Mouse (Mus musculus) kidney, embryonic 16.5 days (tissue): ENCODE data around the gene Adam12. TPM values are rescaled to one million over a fixed set of nuclear protein-coding genes. Genes with fewer than 3 reads are reported as not detected.

ENCODE experiments used
- ATAC-seq: fragments of 200-750 bp; cut with Nextera tagmentation; 2 replicates; pipeline ENCODE4 v1.8.0; 2017; ENCODE audit warnings: moderate TSS enrichment; ENCODE audit not compliant: low FRiP score, low TSS enrichment
- H3K27ac ChIP-seq: fragments of 300-500 bp; sonication (generic); 2 replicates; pipeline ENCODE4 v1.5.1; 2014; ENCODE audit warnings: low read length
- H3K27me3 ChIP-seq: fragments of 300-500 bp; sonication (generic); 2 replicates; pipeline ENCODE4 v1.6.1; 2014; ENCODE audit warnings: low read length, control low read depth, mixed read lengths; ENCODE audit not compliant: insufficient read depth
- H3K36me3 ChIP-seq: fragments of 300-500 bp; sonication (generic); 2 replicates; pipeline ENCODE4 v1.6.1; 2014; ENCODE audit warnings: low read length, control low read depth, mixed read lengths; ENCODE audit not compliant: insufficient read depth
- H3K4me1 ChIP-seq: fragments of 300-500 bp; sonication (generic); 2 replicates; pipeline ENCODE4 v1.6.1; 2014; ENCODE audit warnings: low read length, control low read depth, mixed read lengths; ENCODE audit not compliant: insufficient read depth
- H3K4me2 ChIP-seq: fragments of 300-500 bp; sonication (generic); replicated peaks from 2 replicates; pipeline ENCODE4 v1.6.1; 2014; ENCODE audit warnings: low read depth, low read length
- H3K4me3 ChIP-seq: fragments of 300-500 bp; sonication (generic); 2 replicates; pipeline ENCODE4 v1.5.1; 2014; ENCODE audit warnings: mild to moderate bottlenecking, low read length
- H3K9ac ChIP-seq: fragments of 300-500 bp; sonication (generic); replicated peaks from 2 replicates; pipeline ENCODE4 v1.6.1; 2014; ENCODE audit warnings: low read length
- H3K9me3 ChIP-seq: fragments of 300-500 bp; sonication (generic); 2 replicates; pipeline ENCODE4 v1.6.1; 2016; ENCODE audit warnings: low read length, control low read depth
- WGBS: fragments of 180-500 bp; shearing (Covaris S2); extraction: QIAGEN DNeasy Blood & Tissue Kit; methylation state at CpG from one replicate; pipeline ENCODE4 v1.1.7; 2014; 5-methylcytosine and 5-hydroxymethylcytosine counted together
- polyA plus RNA-seq: library from polyadenylated mRNA; unstranded; fragments of >200 nt; fragmentation: Nextera tagmentation; extraction: Ambion mirVana; gene quantifications from 2 replicates; pipeline ENCODE4 v1.2.1, GENCODE M21; 2015

The Adam12 gene
- polyA plus RNA-seq, 1 experiment from 2014 or later = 4.5 TPM

- H3K27ac ChIP-seq = no peak overlapping the region
- ATAC-seq = peak; percentile 39; the same call in 1 of the 2 replicates
- H3K4me3 ChIP-seq = no peak overlapping the region
- H3K4me2 ChIP-seq = no peak overlapping the region
- H3K36me3 ChIP-seq = no peaks in the 10 kb centered on the region
- H3K9me3 ChIP-seq = no peaks in the 10 kb centered on the region
- 0 out of 2 replicates have a peak, but pooled peaks cover 8% of the 10 kb centered on the region for H3K4me1 ChIP-seq
- 15% methylated on average over 3 of the region's 3 CpGs for WGBS
- H3K27me3 ChIP-seq = no peaks in the 10 kb centered on the region
- H3K9ac ChIP-seq = no peak overlapping the region
Observed at GRCm38 (mm10) chr7:134167586-134167985, 64.4 kb downstream of the Adam12 start.

GRCm38 (mm10) chr7:134163751-134164150 lies 68.2 kb downstream of the Adam12 start:
- no peak overlapping the region for H3K9ac ChIP-seq

GRCm38 (mm10) chr7:134162886-134163285 lies 69.1 kb downstream of the Adam12 start:
- WGBS = 59% methylated on average over 6 of the region's 6 CpGs

More at GRCm38 (mm10) chr7:134163751-134164150, 68.2 kb downstream of the Adam12 start:
- no peak overlapping the region for H3K4me3 ChIP-seq
- H3K27ac ChIP-seq = no peak overlapping the region
- H3K4me1 ChIP-seq = 0 out of 2 replicates have a peak, but pooled peaks cover 8% of the 10 kb centered on the region
- H3K36me3 ChIP-seq = no peaks in the 10 kb centered on the region
- ATAC-seq = no peak
- H3K27me3 ChIP-seq = no peaks in the 10 kb centered on the region
- 94% methylated on average over 2 of the region's 2 CpGs for WGBS
- no peak overlapping the region for H3K4me2 ChIP-seq
- no peaks in the 10 kb centered on the region for H3K9me3 ChIP-seq

GRCm38 (mm10) chr7:134159608-134160007 lies 72.3 kb downstream of the Adam12 start:
- no peak overlapping the region for H3K27ac ChIP-seq
- H3K4me1 ChIP-seq = no peaks in the 10 kb centered on the region
- H3K9ac ChIP-seq = no peak overlapping the region
- no peaks in the 10 kb centered on the region for H3K27me3 ChIP-seq
- WGBS = 87% methylated on average over 7 of the region's 7 CpGs
- H3K36me3 ChIP-seq = no peaks in the 10 kb centered on the region
- no peak overlapping the region for H3K4me3 ChIP-seq
- ATAC-seq = no peak
- no peak overlapping the region for H3K4me2 ChIP-seq
- H3K9me3 ChIP-seq = no peaks in the 10 kb centered on the region

More at GRCm38 (mm10) chr7:134162886-134163285, 69.1 kb downstream of the Adam12 start:
- Histone ChIP-seq H3K9me3 (no peaks in the 10 kb centered on the region), H3K4me1 (0 out of 2 replicates have a peak, but pooled peaks cover 7% of the 10 kb centered on the region), H3K27ac (no peak overlapping the region), H3K27me3 (no peaks in the 10 kb centered on the region), H3K4me3 (no peak overlapping the region), H3K4me2 (no peak overlapping the region), H3K36me3 (no peaks in the 10 kb centered on the region), H3K9ac (no peak overlapping the region)
- no peak for ATAC-seq

GRCm38 (mm10) chr7:134151330-134151729 lies 80.6 kb downstream of the Adam12 start:
- no peak overlapping the region for H3K4me2 ChIP-seq
- H3K27ac ChIP-seq = no peak overlapping the region
- H3K36me3 ChIP-seq = no peaks in the 10 kb centered on the region
- H3K4me3 ChIP-seq = no peak overlapping the region
- no peak overlapping the region for H3K9ac ChIP-seq
- H3K4me1 ChIP-seq = no peaks in the 10 kb centered on the region
- 69% methylated on average over 4 of the region's 4 CpGs for WGBS
- no peaks in the 10 kb centered on the region for H3K27me3 ChIP-seq
- H3K9me3 ChIP-seq = no peaks in the 10 kb centered on the region
- ATAC-seq = no peak

- ATAC-seq = 0 out of 2 replicates have a peak, but pooled peaks have one; percentile 19
- Histone ChIP-seq H3K27me3 (no peaks in the 10 kb centered on the region), H3K4me2 (no peak overlapping the region), H3K9ac (no peak overlapping the region), H3K36me3 (no peaks in the 10 kb centered on the region), H3K4me3 (no peak overlapping the region), H3K27ac (no peak overlapping the region), H3K4me1 (no peaks in the 10 kb centered on the region), H3K9me3 (no peaks in the 10 kb centered on the region)
- WGBS = 69% methylated on average over 8 of the region's 8 CpGs
Observed at GRCm38 (mm10) chr7:134150305-134150704, 81.6 kb downstream of the Adam12 start.

GRCm38 (mm10) chr7:134149351-134149750 lies 82.6 kb downstream of the Adam12 start:
- WGBS = 70% methylated on average over 6 of the region's 6 CpGs

GRCm38 (mm10) chr7:134147561-134147960 lies 84.4 kb downstream of the Adam12 start:
- no peaks in the 10 kb centered on the region for H3K9me3 ChIP-seq
- 85% methylated on average over 3 of the region's 3 CpGs for WGBS
- no peak overlapping the region for H3K4me3 ChIP-seq
- H3K36me3 ChIP-seq = no peaks in the 10 kb centered on the region
- no peak for ATAC-seq
- H3K4me2 ChIP-seq = no peak overlapping the region
- H3K27me3 ChIP-seq = no peaks in the 10 kb centered on the region
- no peak overlapping the region for H3K9ac ChIP-seq
- H3K4me1 ChIP-seq = no peaks in the 10 kb centered on the region
- no peak overlapping the region for H3K27ac ChIP-seq

More at GRCm38 (mm10) chr7:134149351-134149750, 82.6 kb downstream of the Adam12 start:
- no peaks in the 10 kb centered on the region for H3K36me3 ChIP-seq
- H3K27ac ChIP-seq = no peak overlapping the region
- no peak overlapping the region for H3K4me2 ChIP-seq
- no peak for ATAC-seq
- no peak overlapping the region for H3K4me3 ChIP-seq
- H3K9me3 ChIP-seq = no peaks in the 10 kb centered on the region
- H3K4me1 ChIP-seq = no peaks in the 10 kb centered on the region
- H3K27me3 ChIP-seq = no peaks in the 10 kb centered on the region
- H3K9ac ChIP-seq = no peak overlapping the region

GRCm38 (mm10) chr7:134146821-134147220 lies 85.1 kb downstream of the Adam12 start:
- H3K9me3 ChIP-seq = no peaks in the 10 kb centered on the region
- WGBS = 98% methylated on average over 2 of the region's 2 CpGs
- H3K4me3 ChIP-seq = no peak overlapping the region
- H3K36me3 ChIP-seq = no peaks in the 10 kb centered on the region
- H3K27me3 ChIP-seq = no peaks in the 10 kb centered on the region
- H3K4me2 ChIP-seq = no peak overlapping the region
- H3K9ac ChIP-seq = no peak overlapping the region
- no peak for ATAC-seq
- no peak overlapping the region for H3K27ac ChIP-seq
- H3K4me1 ChIP-seq = no peaks in the 10 kb centered on the region

GRCm38 (mm10) chr7:134144111-134144510 lies 87.8 kb downstream of the Adam12 start:
- Histone ChIP-seq H3K36me3 (no peaks in the 10 kb centered on the region), H3K27ac (no peak overlapping the region), H3K4me3 (no peak overlapping the region), H3K4me2 (no peak overlapping the region), H3K9me3 (no peaks in the 10 kb centered on the region), H3K9ac (no peak overlapping the region), H3K4me1 (no peaks in the 10 kb centered on the region), H3K27me3 (no peaks in the 10 kb centered on the region)
- ATAC-seq = no peak
- WGBS = 79% methylated on average over 9 of the region's 9 CpGs
